Mouse (Mus musculus) spleen, postnatal 14 days (tissue): ENCODE data around the gene Crebrf.

Experiments
- DNase-seq, 2 experiments: peaks; one replicate each; pipeline ENCODE4 v3.0.0; 2021 to 2022; ENCODE audit warnings: low spot score in 2 of 2

Crebrf gene

DNA sequence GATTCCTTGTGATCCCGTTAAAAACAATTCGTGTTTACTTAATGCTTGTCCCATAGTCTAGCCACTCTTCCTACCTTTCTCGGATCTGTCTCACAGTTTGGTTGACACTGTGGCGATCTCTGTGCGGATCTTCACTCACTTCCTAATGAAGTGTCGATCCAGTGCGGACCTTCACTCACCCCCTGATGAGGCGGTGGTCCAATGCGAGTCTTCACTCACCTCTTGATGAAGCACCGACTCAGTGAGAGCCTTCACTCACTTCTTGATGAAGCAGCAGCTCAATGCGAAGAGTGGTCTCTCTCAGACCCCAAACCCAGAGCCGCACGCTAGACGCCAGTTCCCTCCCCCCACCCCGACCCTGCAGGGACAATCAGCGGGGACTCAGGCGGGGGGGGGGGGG is 110.7 kb downstream of the Crebrf start:
- no peak for DNase-seq
